Mouse (Mus musculus) CH12.LX (cell line): ENCODE measurements at regions not wholly inside any gene's neighbourhood (a gene's known extent, or its start where the extent isn't known, plus 50 kb on each side); places are given as distances from the start of the nearest gene placed in this dataset.

ENCODE experiments used
- CHD1 ChIP-seq: IDR thresholded peaks from 2 replicates; pipeline ENCODE4 v1.6.1; 2012; ENCODE audit warnings: low read depth, low read length, improper control_type of control experiment, inconsistent platforms
- CTCF ChIP-seq, 2 experiments: IDR thresholded peaks in 1 of 2; conservative IDR thresholded peaks in 1 of 2; 2 replicates each; pipeline ENCODE4 v1.5.1; 2011 to 2012; ENCODE audit warnings: low read depth in 2 of 2, low read length in 2 of 2, improper control_type of control experiment in 1 of 2, inconsistent platforms in 1 of 2, mild to moderate bottlenecking in 1 of 2, moderate library complexity in 1 of 2
- EP300 ChIP-seq: IDR thresholded peaks from 2 replicates; pipeline ENCODE4 v1.6.1; 2011; ENCODE audit warnings: low read length, improper control_type of control experiment
- HCFC1 ChIP-seq: IDR thresholded peaks from 2 replicates; pipeline ENCODE4 v1.6.1; 2012; ENCODE audit warnings: low read depth, mild to moderate bottlenecking, inconsistent platforms, low read length, improper control_type of control experiment
- MAX ChIP-seq: IDR thresholded peaks from 2 replicates; pipeline ENCODE4 v1.6.1; 2011; ENCODE audit warnings: low read length, improper control_type of control experiment
- MEF2A ChIP-seq: IDR thresholded peaks from 2 replicates; pipeline ENCODE4 v1.6.1; 2014; ENCODE audit warnings: low read depth, mild to moderate bottlenecking, inconsistent platforms, low read length, improper control_type of control experiment, borderline replicate concordance
- MYC ChIP-seq: IDR thresholded peaks from 2 replicates; pipeline ENCODE4 v1.6.1; 2011; ENCODE audit warnings: low read depth, mild to moderate bottlenecking, improper control_type of control experiment, low read length
- POLR2A ChIP-seq: IDR thresholded peaks from 2 replicates; pipeline ENCODE4 v1.6.1; 2011; ENCODE audit warnings: low read depth, mild to moderate bottlenecking, improper control_type of control experiment, low read length
- POLR2AphosphoS2 ChIP-seq: IDR thresholded peaks from 2 replicates; pipeline ENCODE4 v1.6.1; 2011; ENCODE audit warnings: low read depth, low read length, improper control_type of control experiment
- SMC3 ChIP-seq: IDR thresholded peaks from 2 replicates; pipeline ENCODE4 v1.6.1; 2011; ENCODE audit warnings: low read depth, low read length, improper control_type of control experiment
- TBP ChIP-seq: conservative IDR thresholded peaks from 2 replicates; pipeline ENCODE4 v1.6.1; 2011; ENCODE audit warnings: low read depth, low read length, improper control_type of control experiment
- ZC3H11A ChIP-seq: IDR thresholded peaks from 2 replicates; pipeline ENCODE4 v1.6.1; 2012; ENCODE audit warnings: low read depth, mild to moderate bottlenecking, inconsistent platforms, low read length, improper control_type of control experiment

GRCm38 (mm10) chr15:64542908-64543307, 274.6 kb upstream of the Gm21798 start:
- no peak for TF ChIP-seq CTCF (conservative IDR thresholded peaks at IDR 0.05 in 1 of 2, IDR thresholded peaks at IDR 0.05 in 1 of 2; ENCODE audit: low read depth in 2 of 2, low read length in 2 of 2)
- no peak for TF ChIP-seq EP300
- TF ChIP-seq CHD1: no peak
- TF ChIP-seq TBP: no peak
- no peak for TF ChIP-seq ZC3H11A
- TF ChIP-seq MEF2A: no peak
- TF ChIP-seq POLR2AphosphoS2: no peak
- TF ChIP-seq MYC: no peak
- TF ChIP-seq HCFC1: no peak
- no peak for TF ChIP-seq POLR2A
- TF ChIP-seq MAX: no peak
- no peak for TF ChIP-seq SMC3
